Mouse (Mus musculus) forebrain, embryonic 14.5 days (tissue): ENCODE measurements around the gene Ubtd1. TPM values are rescaled to one million over a fixed set of nuclear protein-coding genes. Genes with fewer than 3 reads are reported as not detected.

Source experiments
- ATAC-seq: fragments of 200-750 bp; cut with Nextera tagmentation; 2 replicates; pipeline ENCODE4 v1.8.0; 2017; ENCODE audit warnings: mild to moderate bottlenecking, moderate library complexity
- DNase-seq: peaks from one replicate; pipeline ENCODE4 v3.0.0-alpha.2; 2015; ENCODE audit warnings: low spot score
- H3K27ac ChIP-seq: fragments of 300-500 bp; sonication (generic); 2 replicates; pipeline ENCODE4 v1.5.1; 2014; ENCODE audit warnings: low read depth, mild to moderate bottlenecking, control low read depth, low read length, moderate library complexity
- H3K27me3 ChIP-seq: fragments of 300-500 bp; sonication (generic); replicated peaks from 2 replicates; pipeline ENCODE4 v1.6.1; 2014; ENCODE audit warnings: low read length, control low read depth, mixed read lengths; ENCODE audit not compliant: control insufficient read depth, insufficient read depth
- H3K36me3 ChIP-seq: fragments of 300-500 bp; sonication (generic); 2 replicates; pipeline ENCODE4 v1.6.1; 2014; ENCODE audit warnings: low read length, control low read depth; ENCODE audit not compliant: control insufficient read depth, insufficient read depth
- H3K4me1 ChIP-seq: fragments of 300-500 bp; sonication (generic); 2 replicates; pipeline ENCODE4 v1.6.1; 2014; ENCODE audit warnings: antibody characterized with exemption, low read length, control low read depth; ENCODE audit not compliant: control insufficient read depth, insufficient read depth
- H3K4me2 ChIP-seq: fragments of 300-500 bp; sonication (generic); 2 replicates; pipeline ENCODE4 v1.6.1; 2014; ENCODE audit warnings: mild to moderate bottlenecking, control low read depth, low read length
- H3K4me3 ChIP-seq: fragments of 300-500 bp; sonication (generic); 2 replicates; pipeline ENCODE4 v1.5.1; 2014; ENCODE audit warnings: low read depth, low read length, control low read depth
- H3K9ac ChIP-seq: fragments of 300-500 bp; sonication (generic); 2 replicates; pipeline ENCODE4 v1.6.1; 2014; ENCODE audit warnings: mild to moderate bottlenecking, low read length, control low read depth, moderate library complexity
- H3K9me3 ChIP-seq: fragments of 300-500 bp; sonication (generic); replicated peaks from 2 replicates; pipeline ENCODE4 v1.6.1; 2016; ENCODE audit warnings: low read length, control low read depth, mixed read lengths; ENCODE audit not compliant: control insufficient read depth
- WGBS: fragments of 180-500 bp; shearing (Covaris S2); extraction: QIAGEN DNeasy Blood & Tissue Kit; methylation state at CpG from one replicate; pipeline ENCODE4 v1.1.7; 2014; 5-methylcytosine and 5-hydroxymethylcytosine counted together
- polyA plus RNA-seq: library from polyadenylated mRNA; unstranded; fragments of >200 nt; fragmentation: Nextera tagmentation; extraction: Ambion mirVana; gene quantifications from 2 replicates; pipeline ENCODE4 v1.2.1, GENCODE M21; 2014

Gene Ubtd1
- polyA plus RNA-seq, 1 experiment from 2014 or later, result 5.4 TPM

DNA sequence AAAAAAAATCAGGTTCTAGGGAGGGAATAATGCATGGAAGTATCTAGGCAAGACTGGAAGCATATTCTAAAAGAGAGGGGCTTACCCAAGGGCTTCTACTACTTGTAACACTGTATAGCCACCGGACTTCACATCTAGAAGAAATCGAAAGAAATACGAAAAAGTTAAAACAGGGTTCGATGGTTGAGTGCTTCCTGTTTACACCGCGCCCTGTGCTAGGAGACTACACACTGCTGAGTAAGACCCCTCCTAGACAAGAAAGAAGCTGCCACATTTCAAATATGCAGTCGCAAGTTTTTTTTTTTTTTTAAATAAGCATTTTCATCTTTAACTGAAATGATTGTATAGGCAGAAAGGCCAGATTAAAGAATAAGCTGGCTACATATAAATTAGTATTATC lies 11.9 kb upstream of the Ubtd1 start:
- H3K27me3 ChIP-seq, result no peaks in the 10 kb centered on the region
- no peak overlapping the region for H3K27ac ChIP-seq
- no peak overlapping the region for H3K4me2 ChIP-seq
- H3K9ac ChIP-seq, result no peak overlapping the region
- H3K4me1 ChIP-seq, result no peaks in the 10 kb centered on the region
- H3K36me3 ChIP-seq, result peaks cover 43% of the 10 kb centered on the region
- H3K4me3 ChIP-seq, result no peak overlapping the region
- 95% methylated on average over 7 of the region's 7 CpGs for WGBS
- ATAC-seq, result no peak
- no peak for DNase-seq
- H3K9me3 ChIP-seq, result no peaks in the 10 kb centered on the region

DNA sequence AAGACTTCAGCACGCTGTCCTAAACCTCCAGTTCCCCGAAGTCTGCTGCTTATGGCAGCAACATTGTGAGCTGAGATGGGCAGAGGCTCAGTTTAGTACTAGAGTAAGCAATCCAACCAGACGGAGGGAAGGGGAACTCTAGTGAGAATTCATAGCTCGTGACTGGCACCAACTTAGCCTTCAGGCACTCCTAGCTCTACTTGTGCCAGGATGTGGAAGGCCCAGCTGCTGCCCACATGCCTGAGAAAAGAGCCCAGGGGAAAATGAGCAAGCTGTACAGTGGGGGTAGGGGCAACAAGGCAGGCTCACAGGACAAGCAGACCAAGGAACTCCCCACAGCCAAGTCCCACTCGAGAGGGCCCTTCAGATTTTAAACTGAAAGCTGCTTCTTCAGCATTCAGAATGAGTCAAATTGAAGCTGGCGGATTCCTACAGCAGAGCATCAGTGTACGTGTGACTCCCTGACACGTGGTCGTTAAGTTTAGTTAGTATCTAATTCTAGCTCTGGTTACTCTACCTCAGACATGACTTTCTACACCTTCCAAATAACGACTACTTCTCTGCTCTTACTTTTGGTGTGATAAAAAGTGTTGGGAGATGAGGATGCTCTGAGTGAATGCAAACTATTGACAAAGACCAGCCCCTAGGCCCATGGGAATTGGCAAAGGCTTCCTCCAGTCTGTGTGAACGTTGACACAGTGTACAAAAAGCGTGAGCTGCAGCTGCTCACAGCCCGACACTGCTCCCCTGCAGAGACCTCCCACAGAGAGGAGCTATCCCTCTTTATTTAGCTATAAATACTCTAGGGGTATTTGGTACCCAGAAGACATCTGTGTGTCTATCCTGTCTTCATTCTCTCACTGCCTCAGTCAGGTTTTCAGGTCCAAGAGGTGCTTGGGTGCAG lies 7.4 kb upstream of the Ubtd1 start:
- DNase-seq, result peak; percentile 32
- H3K9me3 ChIP-seq, result no peaks in the 10 kb centered on the region
- H3K27me3 ChIP-seq, result no peaks in the 10 kb centered on the region
- ATAC-seq, result no peak
- 58% methylated on average over 13 of the region's 13 CpGs for WGBS
- no peak overlapping the region for H3K9ac ChIP-seq
- no peak overlapping the region for H3K4me2 ChIP-seq
- H3K36me3 ChIP-seq, result peaks cover 3% of the 10 kb centered on the region; the same call in 1 of the 2 replicates
- H3K27ac ChIP-seq, result no peak overlapping the region
- no peaks in the 10 kb centered on the region for H3K4me1 ChIP-seq
- no peak overlapping the region for H3K4me3 ChIP-seq

DNA sequence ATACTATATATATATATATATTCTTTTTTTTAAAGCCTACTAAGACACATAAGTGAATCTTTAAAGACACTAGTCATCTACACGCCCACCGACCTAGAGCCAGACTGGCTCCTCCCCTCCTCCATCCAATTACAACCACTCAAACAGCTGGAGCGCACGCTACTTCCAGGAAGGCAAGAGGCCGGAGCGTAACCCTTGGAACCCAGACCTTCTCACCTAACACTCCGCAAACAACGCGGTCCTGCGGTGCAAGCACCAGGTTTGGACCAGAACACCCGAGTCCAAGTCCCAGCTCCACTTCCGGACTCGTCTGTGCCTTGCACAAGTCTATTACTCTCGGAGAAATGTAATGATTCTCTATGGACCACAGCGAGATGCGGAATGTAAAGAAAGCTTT lies 1.1 kb upstream of the Ubtd1 start:
- DNase-seq (peak; percentile 50), ATAC-seq (peak; percentile 5)
- H3K4me2 ChIP-seq, result peak overlapping the region; percentile 76
- peak overlapping the region; percentile 82 for H3K9ac ChIP-seq
- no peaks in the 10 kb centered on the region for H3K36me3 ChIP-seq
- H3K4me1 ChIP-seq, result peaks cover 7% of the 10 kb centered on the region; the same call in 1 of the 2 replicates
- 0 out of 2 replicates have a peak, but pooled peaks cover 11% of the 10 kb centered on the region for H3K27me3 ChIP-seq
- H3K4me3 ChIP-seq, result peak overlapping the region; percentile 81
- peak overlapping the region; percentile 72 for H3K27ac ChIP-seq
- under 1% methylated on average over 16 of the region's 16 CpGs for WGBS
- no peaks in the 10 kb centered on the region for H3K9me3 ChIP-seq

DNA sequence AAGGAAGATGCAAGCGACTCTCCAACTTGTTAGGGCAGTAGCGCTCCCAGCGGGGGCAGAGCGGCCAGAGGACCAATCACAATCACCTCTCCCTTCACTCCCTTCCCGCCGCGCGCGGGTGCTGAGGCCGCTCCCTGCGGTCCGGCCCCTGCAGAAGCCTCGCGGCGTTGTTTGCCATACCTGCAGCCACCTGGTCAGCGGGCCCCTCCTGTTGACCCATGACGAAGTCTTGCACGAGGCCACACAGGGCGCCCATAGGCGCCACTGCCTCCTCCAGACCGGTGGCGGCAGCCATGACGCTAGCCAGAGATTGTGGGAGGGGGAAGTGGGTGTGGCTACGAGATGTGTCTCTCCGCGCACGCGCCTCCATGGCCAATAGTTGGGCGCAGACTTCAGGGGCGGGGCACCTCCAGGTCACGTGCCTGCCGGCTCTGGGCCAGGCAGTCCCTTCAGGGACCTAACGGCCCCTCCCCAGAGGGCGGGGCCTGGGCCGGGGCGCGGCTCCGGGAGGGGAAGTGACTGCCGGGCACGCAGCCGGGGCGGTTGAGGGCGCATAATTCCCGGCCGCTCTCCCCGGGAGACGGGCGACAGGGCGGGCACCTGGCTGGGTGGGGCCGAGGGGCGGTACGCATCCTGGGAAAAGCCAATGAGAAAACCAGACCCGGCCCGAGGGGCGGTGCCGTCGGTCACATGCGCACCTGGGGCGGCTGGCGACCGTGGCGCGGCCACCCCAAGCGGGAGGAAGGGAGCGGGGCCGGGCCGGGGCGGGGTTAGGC lies 556 bp upstream of the Ubtd1 start, which contains the start of gene Mms19:
Gene Mms19 (minus strand): TSS at position 339 of the 776 bp plus-strand sequence.
- Histone ChIP-seq H3K4me3 (peak within 1 kb of the TSS; percentile 81), H3K9ac (peak within 1 kb of the TSS; percentile 82), H3K36me3 (no peaks in the 10 kb centered on the region), H3K27me3 (0 out of 2 replicates have a peak, but pooled peaks cover 11% of the 10 kb centered on the region), H3K27ac (peak within 1 kb of the TSS; percentile 72), H3K4me1 (peaks cover 7% of the 10 kb centered on the region; the same call in 1 of the 2 replicates), H3K9me3 (no peaks in the 10 kb centered on the region), H3K4me2 (peak within 1 kb of the TSS; percentile 100)
- WGBS, result under 1% methylated on average over 65 of the region's 68 CpGs
- DNase-seq (peak; percentile 100), ATAC-seq (peak; percentile 96)

DNA sequence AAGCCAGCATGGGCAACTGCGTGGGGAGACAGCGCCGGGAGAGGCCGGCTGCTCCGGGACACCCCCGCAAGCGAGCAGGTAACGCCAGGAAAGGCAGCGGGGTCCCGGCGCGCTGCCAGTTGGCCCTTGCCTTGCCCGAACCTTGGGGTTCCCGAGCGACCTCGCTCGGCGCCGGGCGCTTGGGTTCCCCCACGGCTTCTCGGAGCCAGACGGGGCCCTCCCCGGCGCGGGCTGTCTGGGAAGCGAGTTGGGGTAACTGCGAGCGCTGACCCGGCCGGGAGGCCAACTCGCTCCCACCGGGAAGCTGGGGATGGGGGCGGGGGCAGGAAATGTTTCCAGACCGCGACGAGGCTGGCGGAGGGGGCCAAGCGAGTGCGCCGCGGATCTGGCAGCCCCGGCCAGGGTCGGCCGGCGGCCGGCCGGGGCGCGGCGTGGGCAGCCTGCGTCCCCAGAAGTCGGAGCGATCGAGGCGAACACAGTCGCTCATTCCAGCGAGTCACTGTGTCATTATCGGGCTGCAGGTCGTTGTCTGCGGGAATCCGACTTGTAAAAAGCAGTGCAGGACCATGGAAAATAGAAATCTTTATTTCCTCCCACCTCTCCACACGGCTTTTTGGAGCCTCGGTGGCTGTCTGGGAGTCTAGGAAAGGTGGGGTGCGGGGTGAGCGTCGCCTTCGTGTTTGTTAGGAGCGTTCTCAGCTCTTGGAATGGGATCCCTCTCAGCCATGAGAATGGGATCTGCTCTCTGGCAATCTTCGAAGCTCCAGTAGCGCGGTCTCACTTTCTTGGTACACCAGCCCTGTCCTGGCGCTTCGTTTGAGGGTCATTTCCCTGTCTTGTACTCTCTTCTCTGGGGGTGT lies 598 bp downstream of the Ubtd1 start:
- 0 out of 2 replicates have a peak, but pooled peaks cover 11% of the 10 kb centered on the region for H3K27me3 ChIP-seq
- H3K4me3 ChIP-seq, result peak overlapping the region; percentile 81
- H3K4me2 ChIP-seq, result peak overlapping the region; percentile 100
- no peaks in the 10 kb centered on the region for H3K36me3 ChIP-seq
- DNase-seq, result peak; percentile 31
- WGBS, result under 1% methylated on average over 68 of the region's 74 CpGs
- peak overlapping the region; percentile 72 for H3K9ac ChIP-seq
- peak overlapping the region; percentile 9; the same call in 1 of the 2 replicates for H3K27ac ChIP-seq
- ATAC-seq, result no peak
- H3K9me3 ChIP-seq, result no peaks in the 10 kb centered on the region
- H3K4me1 ChIP-seq, result peaks cover 7% of the 10 kb centered on the region; the same call in 1 of the 2 replicates

DNA sequence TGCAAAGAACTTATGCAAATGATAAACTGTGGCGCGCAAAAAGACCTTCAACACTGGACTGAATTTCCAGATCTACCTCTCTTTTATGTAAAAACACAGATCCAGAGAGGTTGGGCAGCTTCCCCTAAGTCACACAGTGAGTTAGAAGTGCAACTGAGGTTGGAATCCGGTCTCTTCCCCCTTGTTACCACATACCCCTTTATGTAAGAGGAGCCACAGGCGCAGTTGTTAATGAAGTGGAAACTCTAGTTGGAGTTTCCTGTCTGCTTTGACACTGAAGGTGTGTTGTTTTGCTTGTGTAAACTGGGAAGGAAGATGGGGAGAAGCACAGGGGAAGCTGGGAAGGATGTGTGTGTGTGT lies 1.2 kb downstream of the Ubtd1 start:
- no peaks in the 10 kb centered on the region for H3K9me3 ChIP-seq
- no peaks in the 10 kb centered on the region for H3K36me3 ChIP-seq
- H3K4me3 ChIP-seq, result peak overlapping the region; percentile 81
- WGBS, result 3% methylated on average over 4 of the region's 4 CpGs
- ATAC-seq (no peak), DNase-seq (no peak)
- H3K27ac ChIP-seq, result no peak overlapping the region
- peak overlapping the region; percentile 72 for H3K9ac ChIP-seq
- peak overlapping the region; percentile 100 for H3K4me2 ChIP-seq
- peaks cover 7% of the 10 kb centered on the region; the same call in 1 of the 2 replicates for H3K4me1 ChIP-seq
- 0 out of 2 replicates have a peak, but pooled peaks cover 11% of the 10 kb centered on the region for H3K27me3 ChIP-seq

DNA sequence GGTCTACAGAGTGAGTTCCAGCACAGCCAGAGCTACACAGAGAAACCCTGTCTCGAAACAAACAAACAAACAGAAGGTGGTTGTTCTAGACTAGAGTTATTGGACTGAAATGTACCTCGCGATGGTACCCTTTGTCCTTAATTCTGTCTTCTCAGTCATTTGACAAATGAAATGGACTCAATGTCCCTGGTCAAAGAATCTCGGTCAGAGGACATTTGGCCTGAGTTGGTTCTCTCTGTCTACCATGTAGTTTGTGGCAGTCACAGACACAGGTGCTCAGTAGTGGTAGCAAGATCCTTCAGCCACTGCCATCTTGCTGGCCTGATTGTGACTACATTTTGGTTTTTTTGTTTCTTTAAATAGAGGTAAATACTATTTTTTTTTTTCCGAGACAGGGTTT lies 4.4 kb downstream of the Ubtd1 start:
- Histone ChIP-seq H3K4me1 (peaks cover 4% of the 10 kb centered on the region; the same call in 1 of the 2 replicates), H3K36me3 (no peaks in the 10 kb centered on the region), H3K9ac (no peak overlapping the region), H3K4me2 (no peak overlapping the region), H3K27me3 (0 out of 2 replicates have a peak, but pooled peaks cover 11% of the 10 kb centered on the region), H3K27ac (no peak overlapping the region), H3K9me3 (no peaks in the 10 kb centered on the region), H3K4me3 (no peak overlapping the region)
- no peak for DNase-seq
- no peak for ATAC-seq
- WGBS, result 90% methylated on average over 5 of the region's 5 CpGs

DNA sequence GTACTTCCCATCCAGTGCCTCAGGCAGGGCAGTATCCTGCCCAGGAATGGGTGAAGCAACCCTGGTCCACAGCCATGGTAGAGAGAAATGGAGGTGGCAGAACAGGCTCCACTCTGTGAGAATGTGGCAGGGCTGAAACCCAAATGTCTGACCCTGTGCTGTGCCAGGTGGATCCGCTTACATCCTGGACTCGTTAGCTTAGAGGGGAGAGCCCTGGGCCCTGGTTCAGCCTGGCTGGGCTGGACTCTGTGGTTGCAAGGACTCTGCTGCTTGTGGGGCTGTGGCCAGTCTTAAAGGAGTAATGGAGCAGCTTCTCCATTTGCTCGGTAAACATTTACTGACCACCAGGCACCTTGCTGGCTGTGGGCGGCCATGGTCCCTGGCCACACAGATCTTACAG lies 5.6 kb downstream of the Ubtd1 start:
- DNase-seq (no peak), ATAC-seq (no peak)
- H3K9ac ChIP-seq, result no peak overlapping the region
- 87% methylated on average over 4 of the region's 4 CpGs for WGBS
- H3K9me3 ChIP-seq, result no peaks in the 10 kb centered on the region
- H3K4me1 ChIP-seq, result peaks cover 4% of the 10 kb centered on the region; the same call in 1 of the 2 replicates
- no peak overlapping the region for H3K27ac ChIP-seq
- no peak overlapping the region for H3K4me2 ChIP-seq
- H3K27me3 ChIP-seq, result 0 out of 2 replicates have a peak, but pooled peaks cover 6% of the 10 kb centered on the region
- no peak overlapping the region for H3K4me3 ChIP-seq
- no peaks in the 10 kb centered on the region for H3K36me3 ChIP-seq
